Mouse (Mus musculus) lung, postnatal 14 days (tissue): ENCODE measurements around the gene Otop1.

Source experiments
- DNase-seq: peaks from one replicate; pipeline ENCODE4 v3.0.0; 2021

The Otop1 gene

GRCm38 (mm10) chr5:38302651-38303050 is 26.9 kb downstream of the Otop1 start:
- DNase-seq: no peak

DNA sequence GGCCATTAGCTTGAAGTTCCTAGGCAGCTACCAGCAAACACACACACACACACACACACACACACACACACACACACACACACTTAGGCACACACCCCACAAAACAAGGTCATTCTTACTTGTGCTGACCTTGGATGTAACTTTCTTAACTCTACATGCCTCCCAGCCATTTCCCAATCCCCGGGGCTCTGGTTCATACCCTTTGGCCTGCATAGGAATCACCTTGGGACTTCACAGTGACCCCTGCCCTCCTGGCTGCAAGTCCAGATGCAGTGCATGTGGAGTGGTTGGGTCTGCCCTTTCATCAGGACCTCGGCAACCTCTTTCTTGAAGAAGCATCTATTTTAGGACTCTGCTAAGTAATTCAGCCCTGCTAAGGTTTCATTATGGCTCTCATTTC is 29.5 kb downstream of the Otop1 start:
- DNase-seq: no peak

DNA sequence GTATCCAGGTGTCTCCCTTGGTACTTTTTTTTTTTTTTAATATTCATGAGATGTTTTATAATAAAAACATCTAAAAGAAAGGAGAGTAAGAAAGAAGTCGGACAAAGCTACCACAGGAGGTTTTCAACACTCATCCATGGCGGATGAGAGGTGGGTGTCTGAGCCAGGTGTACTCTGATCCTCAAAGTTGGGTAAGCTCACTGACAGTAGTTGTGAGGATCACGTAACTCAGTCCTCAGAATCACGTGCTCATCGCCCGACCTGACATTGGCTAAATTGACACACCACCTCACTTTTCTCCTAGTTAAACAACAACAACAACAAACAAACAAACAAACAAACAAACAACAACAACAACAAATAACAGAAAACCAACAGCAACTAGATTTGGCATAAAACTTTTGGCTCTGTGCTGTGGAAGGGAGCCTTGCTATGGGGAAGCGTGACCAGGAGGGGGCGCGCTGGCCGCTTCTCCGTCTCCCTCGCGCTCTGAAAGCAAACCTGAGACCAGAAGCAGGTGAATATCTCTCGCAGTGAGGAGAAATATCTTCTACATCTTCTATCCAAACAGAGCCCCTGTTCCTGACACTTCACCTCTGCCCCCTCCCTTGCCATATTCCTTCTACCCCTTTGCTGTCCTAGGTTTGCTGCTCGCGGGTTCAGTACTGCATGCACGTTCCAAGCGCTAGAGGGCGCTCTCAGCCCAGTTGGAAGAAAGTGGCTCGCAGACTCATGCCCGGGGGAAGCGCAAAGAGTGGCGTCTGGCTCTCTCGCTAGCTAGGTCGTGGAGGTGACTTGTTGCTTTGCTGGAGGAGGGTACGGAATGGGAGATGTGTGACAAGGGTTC is 31.7 kb downstream of the Otop1 start:
- DNase-seq: peak; percentile 92

- peak; percentile 70 for DNase-seq
Observed at GRCm38 (mm10) chr5:38308873-38309272, 33.1 kb downstream of the Otop1 start.

DNA sequence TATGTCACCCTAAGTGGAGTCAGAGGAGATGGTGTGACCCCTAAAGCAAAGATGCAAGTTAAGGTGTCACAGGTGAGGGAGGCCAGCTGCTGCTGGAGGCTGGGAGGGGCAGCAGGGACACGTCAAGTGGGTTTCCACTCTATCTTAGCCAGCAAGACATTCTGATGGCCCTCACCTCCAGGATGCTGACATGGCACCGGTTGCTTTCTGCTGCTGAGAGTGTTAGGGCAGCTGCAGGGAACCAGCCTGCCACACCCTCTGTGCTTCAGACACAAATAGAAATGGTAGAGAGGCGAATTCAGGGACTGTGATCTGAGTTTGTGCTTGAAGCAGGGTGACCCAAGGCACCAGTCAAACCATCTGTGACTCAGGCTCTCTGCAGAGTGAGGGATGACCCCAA is 34.0 kb downstream of the Otop1 start:
- DNase-seq: no peak

DNA sequence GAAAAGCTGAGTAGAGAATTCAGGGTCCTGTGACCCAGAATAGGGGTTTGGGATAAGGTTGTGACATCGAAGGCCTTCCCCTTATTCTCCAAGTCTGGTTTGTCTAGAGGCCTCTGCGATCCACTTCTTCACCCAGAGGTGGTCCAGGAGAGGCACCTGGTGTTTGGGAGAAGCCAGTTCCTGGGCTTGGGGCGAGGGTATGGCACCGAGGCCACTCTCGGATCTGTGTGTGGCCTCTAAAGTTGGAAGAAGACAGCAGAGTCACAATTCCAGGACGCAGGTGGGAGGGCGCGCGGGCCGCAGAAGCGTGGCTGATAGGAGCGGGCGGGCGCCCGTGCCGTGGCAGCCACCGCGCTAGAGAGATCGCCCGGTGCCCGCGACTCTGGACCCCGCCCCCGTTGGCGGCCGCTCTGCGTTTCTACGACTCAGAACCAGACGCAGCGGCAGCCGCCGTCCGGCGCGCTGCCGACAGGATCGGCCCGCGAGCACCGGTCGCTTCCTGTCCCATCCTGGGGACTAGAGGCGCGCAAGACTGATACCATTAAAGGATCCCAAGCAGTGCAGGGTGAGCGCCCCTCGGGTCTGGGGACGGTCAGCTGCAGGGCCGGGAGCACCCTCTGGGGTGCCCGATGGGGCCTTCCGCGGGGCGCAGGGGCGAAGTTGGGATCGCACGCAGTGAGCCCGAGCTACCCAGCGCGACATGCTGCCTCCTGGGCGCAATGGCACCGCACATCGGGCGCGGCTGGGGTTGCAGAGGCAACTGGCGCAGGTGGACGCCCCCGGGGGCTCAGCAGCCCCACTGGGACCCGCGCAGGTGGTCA is 43.4 kb downstream of the Otop1 start, which contains the start of gene Drd5:
Gene Drd5, plus strand, starts transcription at position 402 of the 821 bp plus-strand sequence.
- DNase-seq: no peak

GRCm38 (mm10) chr5:38333381-38333780 is 57.6 kb downstream of the Otop1 start:
- no peak for DNase-seq

DNA sequence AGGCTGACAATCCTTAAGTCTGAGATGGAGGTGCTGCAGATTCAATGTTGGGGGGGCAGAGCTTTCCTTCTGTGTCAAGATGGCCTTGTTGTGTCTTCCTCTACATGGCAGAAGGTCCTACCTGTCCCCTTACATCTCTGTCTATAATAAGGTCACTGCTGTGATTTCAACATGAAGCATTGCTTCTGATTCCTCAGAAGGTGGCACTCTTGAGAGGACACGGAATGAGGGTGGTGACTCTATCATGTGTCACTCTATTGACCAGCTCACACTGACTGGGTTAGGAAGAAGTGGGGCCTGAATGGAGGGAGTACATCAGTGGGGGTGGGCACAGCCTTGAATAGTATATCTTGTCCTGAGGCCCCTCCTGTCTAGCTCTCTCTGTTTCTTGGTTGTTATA is 58.8 kb downstream of the Otop1 start:
- no peak for DNase-seq

GRCm38 (mm10) chr5:38343101-38343500 is 67.3 kb downstream of the Otop1 start:
- DNase-seq: no peak

- peak; percentile 8 for DNase-seq
Observed at GRCm38 (mm10) chr5:38346646-38347432, 71.1 kb downstream of the Otop1 start.

DNA sequence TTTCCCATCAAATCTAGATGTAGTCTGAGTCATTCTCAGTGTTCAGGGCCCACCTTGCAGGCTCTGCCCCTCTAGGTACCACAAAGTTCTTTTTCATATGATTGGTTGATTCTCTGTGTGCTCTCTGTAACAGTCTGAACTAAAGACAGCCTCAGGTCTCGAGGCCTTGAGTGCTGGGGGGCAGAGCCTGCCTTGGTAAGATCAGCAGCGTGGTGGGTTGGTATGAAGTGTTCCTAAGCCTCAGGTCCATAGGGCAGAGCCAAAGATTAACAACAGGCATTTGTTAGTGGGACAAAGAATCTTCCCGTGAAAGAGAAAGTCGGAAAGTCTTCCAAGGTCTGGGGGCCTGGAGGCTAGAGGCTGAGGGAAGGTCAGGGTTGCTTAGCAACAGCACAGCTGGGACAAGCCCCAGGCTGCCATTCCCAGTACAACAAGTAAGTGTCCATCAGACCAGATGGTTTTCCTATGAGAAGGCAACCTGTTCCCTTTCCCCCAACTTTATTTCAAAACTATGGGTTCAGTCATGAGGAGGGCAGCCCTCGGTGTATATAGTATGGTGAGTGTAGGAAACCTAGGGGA is 74.7 kb downstream of the Otop1 start:
- DNase-seq: no peak
